In genomic region chr9:35486616-35487015, GRCm38 (mm10) we compare ENCODE assay signal across 33 mouse cellular contexts. TPM values are rescaled to one million over a fixed set of nuclear protein-coding genes. Genes with fewer than 3 reads are reported as not detected.
"Had no signal": no experiment of that assay in that cellular context is flagged by ENCODE, and none has a peak within 500 bp of the region (broad histone marks: within the 10 kb centered on the region; RNA-seq: fewer than 3 reads in every experiment).

No protein-coding gene starts in this region.

- H3K4me1 ChIP-seq: liver, embryonic 13.5 days; megakaryocyte, embryonic 14.5 days; midbrain, embryonic 10.5 days; midbrain, embryonic 13.5 days had no signal

- H3K36me3 ChIP-seq: liver, embryonic 13.5 days had no signal

- H3K9me3 ChIP-seq: liver, embryonic 13.5 days; megakaryocyte, embryonic 14.5 days; midbrain, embryonic 10.5 days; midbrain, embryonic 13.5 days; neural tube, embryonic 13.5 days had no signal

- H3K9ac ChIP-seq: liver, embryonic 13.5 days; midbrain, embryonic 13.5 days; neural tube, embryonic 13.5 days had no signal

- H3K27ac ChIP-seq: kidney, postnatal 0 days; layer of hippocampus, adult 2 months; liver, embryonic 13.5 days; midbrain, embryonic 10.5 days; midbrain, embryonic 13.5 days; neural tube, embryonic 13.5 days had no signal

- H3K27me3 ChIP-seq: liver, embryonic 13.5 days; midbrain, embryonic 13.5 days; neural tube, embryonic 13.5 days had no signal

- H3K4me3 ChIP-seq: layer of hippocampus, adult 2 months; liver, embryonic 13.5 days; megakaryocyte, embryonic 14.5 days; midbrain, embryonic 10.5 days; midbrain, embryonic 13.5 days; myocyte; neural tube, embryonic 13.5 days had no signal

- ATAC-seq: midbrain, embryonic 13.5 days; midbrain, embryonic 16.5 days had no signal

- H3K4me2 ChIP-seq: liver, embryonic 13.5 days; midbrain, embryonic 13.5 days; neural tube, embryonic 13.5 days had no signal

- DNase-seq: kidney, adult 9 months; kidney, postnatal 25 days; layer of hippocampus, adult 9-11 months; liver, embryonic 13.5 days; lung, adult 2 months; retina, postnatal 1 day; right cerebral cortex, postnatal 25 days; thymus, adult 18-20 months; thymus, postnatal 36 days had no signal

RNA-seq across cellular contexts. Expression of gene Gm1113, which starts 31.5 kb away (rescaled TPM):
- total RNA-seq: layer of hippocampus, adult 2 months; layer of hippocampus, postnatal 25 days; left cerebral cortex, adult 18-20 months; left cerebral cortex, postnatal 25 days; liver, adult 2 months; monocyte, adult 5-6 weeks; neutrophil, adult 5-6 weeks had no signal
- polyA plus RNA-seq: kidney, postnatal 0 days; large intestine, adult 2 months; limb, embryonic 11.5 days; limb, embryonic 14.5 days; liver, adult 2 months; liver, embryonic 13.5 days; liver, embryonic 16.5 days; lung, adult 2 months; lung, embryonic 16.5 days; midbrain, embryonic 10.5 days; midbrain, embryonic 13.5 days; midbrain, embryonic 16.5 days; myocyte; neural tube, embryonic 13.5 days; small intestine, adult 2 months; spleen, adult 2 months; stomach, embryonic 16.5 days; testis, adult 2 months; urinary bladder, adult 2 months had no signal
